8 mouse cellular contexts compared by ENCODE assay signal in the genomic region with DNA sequence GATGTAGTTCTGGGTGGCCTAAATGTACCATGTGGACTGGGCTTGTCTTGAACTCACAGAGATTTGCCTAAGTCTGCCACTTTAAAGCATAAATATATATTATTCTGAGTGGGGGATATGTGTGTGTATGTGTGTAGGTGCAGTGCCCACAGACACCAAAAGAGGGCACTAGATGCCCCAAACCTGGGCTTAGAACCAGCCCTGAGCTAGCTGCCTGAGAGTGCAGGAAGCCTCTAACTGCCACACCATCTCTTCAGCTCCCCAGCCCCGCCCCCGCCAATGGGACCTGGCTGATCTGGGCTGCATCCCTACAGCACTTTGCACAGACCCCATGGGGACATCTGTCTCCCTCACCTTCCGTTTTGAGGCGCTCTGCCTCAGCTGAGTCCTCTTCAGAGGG. TPM values are rescaled to one million over a fixed set of nuclear protein-coding genes. Genes with fewer than 3 reads are reported as not detected.
A peak's percentile ranks its signal among the peaks of the same experiment; 100 is the strongest.
DNase-seq lines count a peak whose midpoint lies in the region; ATAC-seq lines count a peak whose summit lies in the region.

No protein-coding gene starts in this region.

- no peak overlapping the region for H3K4me3 ChIP-seq in hindbrain, embryonic 14.5 days (replicated peaks; ENCODE audit: low read length)
- H3K4me3 ChIP-seq in hindbrain, embryonic 13.5 days: no peak overlapping the region

- no peak overlapping the region for H3K4me2 ChIP-seq in hindbrain, embryonic 14.5 days (replicated peaks)
- no peak overlapping the region for H3K4me2 ChIP-seq in hindbrain, embryonic 13.5 days

- H3K9me3 ChIP-seq in hindbrain, embryonic 14.5 days (ENCODE audit: control insufficient read depth, low read length): no peaks in the 10 kb centered on the region
- H3K9me3 ChIP-seq in hindbrain, embryonic 13.5 days: no peaks in the 10 kb centered on the region

- no peak overlapping the region for H3K27ac ChIP-seq in hindbrain, embryonic 14.5 days
- H3K27ac ChIP-seq in hindbrain, embryonic 13.5 days: no peak overlapping the region

- no peak overlapping the region for H3K9ac ChIP-seq in hindbrain, embryonic 14.5 days
- no peak overlapping the region for H3K9ac ChIP-seq in hindbrain, embryonic 13.5 days

- H3K27me3 ChIP-seq in hindbrain, embryonic 14.5 days (ENCODE audit: control insufficient read depth, insufficient read depth, low read length): no peaks in the 10 kb centered on the region
- no peaks in the 10 kb centered on the region for H3K27me3 ChIP-seq in hindbrain, embryonic 13.5 days

- peaks cover 77% of the 10 kb centered on the region for H3K36me3 ChIP-seq in hindbrain, embryonic 14.5 days (replicated peaks; ENCODE audit: control insufficient read depth, insufficient read depth)
- H3K36me3 ChIP-seq in hindbrain, embryonic 13.5 days: peaks cover 76% of the 10 kb centered on the region

- ATAC-seq in hindbrain, embryonic 14.5 days (ENCODE audit: low FRiP score): no peak
- no peak for ATAC-seq in hindbrain, embryonic 13.5 days (ENCODE audit: low FRiP score)
- no peak for ATAC-seq in monocyte, adult 5-6 weeks (replicated peaks; ENCODE audit: insufficient number of reproducible peaks, low FRiP score, low TSS enrichment, poor library complexity, severe bottlenecking)

- H3K4me1 ChIP-seq in hindbrain, embryonic 14.5 days (replicated peaks; ENCODE audit: control insufficient read depth, insufficient read depth, low read length): no peaks in the 10 kb centered on the region
- no peaks in the 10 kb centered on the region for H3K4me1 ChIP-seq in hindbrain, embryonic 13.5 days (replicated peaks)

- WGBS in hindbrain, embryonic 14.5 days: 86% methylated on average over 4 of the region's 4 CpGs
- WGBS in hindbrain, embryonic 13.5 days: 87% methylated on average over 4 of the region's 4 CpGs

- DNase-seq in hindbrain, embryonic 14.5 days (ENCODE audit: low spot score): peak; percentile 46
- peak; percentile 27 to 28 for DNase-seq in B cell, adult 2 months
- peak; percentile 29 for DNase-seq in brain, adult 2 months (ENCODE audit: low read depth, low spot score)
- peak; percentile 26 for DNase-seq in lung, postnatal 10 days
- DNase-seq in urinary bladder, postnatal 25 days (ENCODE audit: low spot score): no peak
- no peak for DNase-seq in right cerebral cortex, adult 18-20 months

RNA-seq across cellular contexts. Expression of gene Sgta, which starts 9.3 kb away (rescaled TPM):
- 260 and 276 TPM in 2 replicates for polyA plus RNA-seq in hindbrain, embryonic 14.5 days (2014; fragmentation: Nextera tagmentation; extraction: Ambion mirVana)
- polyA plus RNA-seq in hindbrain, embryonic 13.5 days (2015; fragmentation: Nextera tagmentation; extraction: Ambion mirVana): 292 and 304 TPM in 2 replicates
- 27.8 to 50.9 TPM (median 31.5 TPM) in 3 replicates for total RNA-seq in monocyte, adult 5-6 weeks (2017)

RNA-seq across cellular contexts. Expression of gene Slc39a3, which starts 13.4 kb away (rescaled TPM):
- 33.7 and 33.8 TPM in 2 replicates for polyA plus RNA-seq in hindbrain, embryonic 14.5 days (2014; fragmentation: Nextera tagmentation; extraction: Ambion mirVana)
- 42.3 and 44.0 TPM in 2 replicates for polyA plus RNA-seq in hindbrain, embryonic 13.5 days (2015; fragmentation: Nextera tagmentation; extraction: Ambion mirVana)
- total RNA-seq in monocyte, adult 5-6 weeks (2017): 4.5 to 9.9 TPM (median 7.3 TPM) in 3 replicates

RNA-seq across cellular contexts. Expression of gene Thop1, which starts 19.2 kb away (rescaled TPM):
- polyA plus RNA-seq in hindbrain, embryonic 14.5 days (2014; fragmentation: Nextera tagmentation; extraction: Ambion mirVana): 35.9 and 37.2 TPM in 2 replicates
- 45.0 and 46.9 TPM in 2 replicates for polyA plus RNA-seq in hindbrain, embryonic 13.5 days (2015; fragmentation: Nextera tagmentation; extraction: Ambion mirVana)
- 2.5 to 3.6 TPM (median 2.8 TPM) in 3 replicates for total RNA-seq in monocyte, adult 5-6 weeks (2017)

RNA-seq across cellular contexts. Expression of gene Diras1, which starts 25.2 kb away (rescaled TPM):
- 29.7 and 32.2 TPM in 2 replicates for polyA plus RNA-seq in hindbrain, embryonic 14.5 days (2014; fragmentation: Nextera tagmentation; extraction: Ambion mirVana)
- polyA plus RNA-seq in hindbrain, embryonic 13.5 days (2015; fragmentation: Nextera tagmentation; extraction: Ambion mirVana): 37.5 and 40.2 TPM in 2 replicates
- 0.38 TPM in 1 of 3 replicates, not detected in the others for total RNA-seq in monocyte, adult 5-6 weeks (2017)

RNA-seq across cellular contexts. Expression of gene Gng7, which starts 35.9 kb away (rescaled TPM):
- 17.7 and 20.9 TPM in 2 replicates for polyA plus RNA-seq in hindbrain, embryonic 14.5 days (2014; fragmentation: Nextera tagmentation; extraction: Ambion mirVana)
- polyA plus RNA-seq in hindbrain, embryonic 13.5 days (2015; fragmentation: Nextera tagmentation; extraction: Ambion mirVana): 13.4 and 13.5 TPM in 2 replicates
- 0.10 TPM in 1 of 3 replicates, not detected in the others for total RNA-seq in monocyte, adult 5-6 weeks (2017)

Comparison
In these comparisons a context has a peak if more than half of its experiments do, and no peak if none do; other contexts are left out.
1. DNase-seq: peak in hindbrain, embryonic 14.5 days (single experiment), B cell, adult 2 months (2 of 2), brain, adult 2 months (single experiment) and lung, postnatal 10 days (single experiment); none in urinary bladder, postnatal 25 days (single experiment) and right cerebral cortex, adult 18-20 months (single experiment).